Mouse (Mus musculus): ENCODE measurements at regions not wholly inside any gene's neighbourhood (a gene's known extent, or its start where the extent isn't known, plus 50 kb on each side); places are given as distances from the start of the nearest gene placed in this dataset.

GRCm38 (mm10) chr14:64511300-64511699 lies 407.2 kb downstream of the Prss52 start:
- no peak for DNase-seq

GRCm38 (mm10) chr14:64512726-64513125 lies 408.6 kb downstream of the Prss52 start:
- DNase-seq: no peak

GRCm38 (mm10) chr14:64517584-64518195 lies 413.6 kb downstream of the Prss52 start:
- no peak for DNase-seq

- peak; percentile 34 for DNase-seq
Observed at GRCm38 (mm10) chr14:64524641-64525040, 420.6 kb downstream of the Prss52 start.

GRCm38 (mm10) chr14:64525302-64526078 lies 421.4 kb downstream of the Prss52 start:
- DNase-seq: no peak

- no peak for DNase-seq
Observed at GRCm38 (mm10) chr14:64530541-64530940, 426.5 kb downstream of the Prss52 start.

GRCm38 (mm10) chr14:64531221-64531949 lies 427.3 kb downstream of the Prss52 start:
- DNase-seq: no peak

- no peak for DNase-seq
Observed at GRCm38 (mm10) chr14:64532351-64532750, 428.3 kb downstream of the Prss52 start.

GRCm38 (mm10) chr14:64533591-64534151 lies 429.6 kb downstream of the Prss52 start:
- DNase-seq: peak; percentile 28

- DNase-seq: no peak
Observed at GRCm38 (mm10) chr14:64534194-64534593, 430.1 kb downstream of the Prss52 start.

GRCm38 (mm10) chr14:64539436-64539835 lies 435.4 kb downstream of the Prss52 start:
- DNase-seq: peak; percentile 46

- no peak for DNase-seq
Observed at GRCm38 (mm10) chr14:64545056-64545455, 441.0 kb downstream of the Prss52 start.

- DNase-seq: peak; percentile 75
Observed at GRCm38 (mm10) chr14:64546787-64547186, 442.7 kb downstream of the Prss52 start.

- no peak for DNase-seq
Observed at GRCm38 (mm10) chr14:64552951-64553350, 448.9 kb downstream of the Prss52 start.

GRCm38 (mm10) chr14:64556042-64556441 lies 452.0 kb downstream of the Prss52 start:
- no peak for DNase-seq

GRCm38 (mm10) chr14:64557453-64557852 lies 453.4 kb downstream of the Prss52 start:
- no peak for DNase-seq

- peak; percentile 70 for DNase-seq
Observed at GRCm38 (mm10) chr14:64568689-64569088, 464.6 kb downstream of the Prss52 start.

- no peak for DNase-seq
Observed at GRCm38 (mm10) chr14:64570951-64571350, 466.9 kb downstream of the Prss52 start.

- no peak for DNase-seq
Observed at GRCm38 (mm10) chr14:64572756-64573155, 468.7 kb downstream of the Prss52 start.

GRCm38 (mm10) chr14:64573773-64574172 lies 469.7 kb downstream of the Prss52 start:
- DNase-seq: no peak

- no peak for DNase-seq
Observed at GRCm38 (mm10) chr14:64574277-64574676, 470.2 kb downstream of the Prss52 start.

- DNase-seq: no peak
Observed at GRCm38 (mm10) chr14:64574773-64575172, 470.7 kb downstream of the Prss52 start.

GRCm38 (mm10) chr14:64575954-64576353 lies 471.9 kb downstream of the Prss52 start:
- DNase-seq: no peak

Data from embryo, embryonic 11 days (tissue).